8 mouse cellular contexts compared by ENCODE assay signal in genomic region chr16:25374775-25375174, GRCm38 (mm10).
DNase-seq lines count a peak whose midpoint lies in the region; ATAC-seq lines count a peak whose summit lies in the region.

No protein-coding gene starts in this region.

- peak; percentile 1 for DNase-seq in CD4-positive, CD25-positive, alpha-beta regulatory T cell, adult 2 months (ENCODE audit: low read depth, low spot score)
- DNase-seq in left cerebral cortex, adult 18-20 months (ENCODE audit: low spot score in 2 of 2), result peak; percentile 26 to 28
- DNase-seq in left cerebral cortex, adult 8-10 months (ENCODE audit: low spot score in 2 of 2), result no peak
- peak; percentile 26 for DNase-seq in embryo, embryonic 10.5 days (ENCODE audit: low spot score)
- DNase-seq in lung, postnatal 25 days (ENCODE audit: low spot score), result peak; percentile 12
- no peak for DNase-seq in spleen, adult 12 weeks (ENCODE audit: low spot score)
- DNase-seq in thymus, postnatal 0 days (ENCODE audit: low spot score), result no peak

- no peak for ATAC-seq in CD4-positive, CD25-positive, alpha-beta regulatory T cell, adult 4 months

Comparison
In these comparisons a context has a peak if more than half of its experiments do, and no peak if none do; other contexts are left out.
1. DNase-seq: peak in CD4-positive, CD25-positive, alpha-beta regulatory T cell, adult 2 months (single experiment), left cerebral cortex, adult 18-20 months (2 of 2), embryo, embryonic 10.5 days (single experiment) and lung, postnatal 25 days (single experiment); none in left cerebral cortex, adult 8-10 months (0 of 2), spleen, adult 12 weeks (single experiment) and thymus, postnatal 0 days (single experiment).